Mouse (Mus musculus): ENCODE data around the gene Clec3b.
A peak's percentile ranks its signal among the peaks of the same experiment; 100 is the strongest.

Gene Clec3b

DNA sequence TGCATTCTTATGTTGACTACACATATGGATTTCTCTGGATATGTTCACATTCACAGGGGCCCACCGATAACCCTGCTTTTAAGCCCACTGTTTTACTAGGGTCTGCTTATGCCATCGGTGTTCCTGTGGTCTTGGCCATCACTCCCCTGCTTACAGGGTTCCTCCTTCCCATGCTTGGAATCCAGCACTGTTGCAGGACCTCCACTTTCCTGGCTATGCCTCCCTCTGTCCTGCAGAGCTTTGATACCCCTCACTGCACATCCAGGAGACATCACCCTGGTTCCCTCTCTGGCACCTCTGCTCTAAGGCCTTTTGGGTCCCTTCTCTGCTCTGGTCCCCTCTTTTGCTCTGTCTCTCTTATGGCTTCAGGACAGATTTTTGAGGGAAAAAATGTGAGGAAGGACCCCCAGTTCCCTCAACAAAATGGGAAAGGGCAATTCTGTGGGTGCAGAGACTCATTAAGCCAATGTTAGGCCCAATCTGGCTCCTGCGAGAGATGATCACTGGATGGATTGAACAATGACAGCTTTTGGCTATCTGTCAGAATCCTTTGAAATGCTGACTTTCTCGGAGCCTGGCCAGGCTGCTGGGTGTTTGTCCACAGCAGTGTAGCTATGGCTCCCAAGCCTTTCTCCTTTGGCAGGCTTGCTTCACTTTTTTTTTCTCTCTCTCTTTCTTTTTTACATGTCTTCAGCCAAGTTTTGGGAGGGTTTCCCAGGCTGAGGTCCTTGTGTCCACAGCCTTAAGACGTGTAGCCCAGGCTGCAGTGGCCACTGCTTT lies at the start of gene Clec3b:
Clec3b (plus strand) TSS at position 706 of the 780 bp plus-strand sequence.
- no peak for DNase-seq (ENCODE audit: low read depth)

DNA sequence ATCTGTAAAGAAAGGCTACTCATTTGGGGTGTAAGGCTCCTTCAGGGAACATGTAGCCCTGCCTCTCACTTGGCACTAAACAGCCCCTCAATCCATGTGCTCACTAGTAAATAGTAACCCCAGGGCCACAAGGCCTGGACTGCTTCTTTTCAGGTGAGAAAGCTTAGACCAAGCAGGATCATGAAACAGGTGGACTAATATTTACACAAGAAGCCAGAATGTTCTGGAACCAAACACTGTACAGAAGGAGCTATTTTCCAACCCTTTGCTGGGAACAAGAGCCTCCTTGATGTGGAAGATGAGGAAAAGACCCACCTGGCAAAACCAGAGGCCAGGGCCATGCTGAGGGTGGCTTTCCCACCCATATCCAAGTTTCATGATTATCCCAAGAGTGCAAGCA lies 47.3 kb upstream of the Clec3b start:
- no peak for DNase-seq (ENCODE audit: low read depth)

GRCm38 (mm10) chr9:123104362-123104761 lies 46.4 kb upstream of the Clec3b start:
- no peak for DNase-seq (ENCODE audit: low read depth)

DNA sequence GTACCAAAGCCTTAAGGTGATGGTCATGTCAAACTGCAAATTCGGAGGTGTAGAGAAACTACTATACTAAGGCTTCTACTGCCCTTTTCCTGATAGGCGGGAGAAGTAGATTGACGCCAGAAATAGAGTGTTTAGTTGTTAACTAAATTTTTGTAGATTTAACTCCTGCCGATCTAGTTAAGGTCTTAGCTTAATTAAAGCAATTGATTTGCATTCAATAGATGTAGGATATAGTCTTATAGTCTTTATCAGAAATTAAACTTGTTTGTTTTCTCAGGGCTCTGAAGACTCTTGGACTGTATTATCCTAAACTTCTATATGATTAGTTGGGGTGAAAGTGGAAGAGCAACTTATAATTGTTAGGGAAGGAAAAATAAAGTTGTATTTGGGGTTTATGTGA lies 43.6 kb upstream of the Clec3b start:
- DNase-seq (ENCODE audit: low read depth) = no peak

- no peak for DNase-seq (ENCODE audit: low read depth)
Measured at GRCm38 (mm10) chr9:123109188-123109587, 41.6 kb upstream of the Clec3b start.

DNA sequence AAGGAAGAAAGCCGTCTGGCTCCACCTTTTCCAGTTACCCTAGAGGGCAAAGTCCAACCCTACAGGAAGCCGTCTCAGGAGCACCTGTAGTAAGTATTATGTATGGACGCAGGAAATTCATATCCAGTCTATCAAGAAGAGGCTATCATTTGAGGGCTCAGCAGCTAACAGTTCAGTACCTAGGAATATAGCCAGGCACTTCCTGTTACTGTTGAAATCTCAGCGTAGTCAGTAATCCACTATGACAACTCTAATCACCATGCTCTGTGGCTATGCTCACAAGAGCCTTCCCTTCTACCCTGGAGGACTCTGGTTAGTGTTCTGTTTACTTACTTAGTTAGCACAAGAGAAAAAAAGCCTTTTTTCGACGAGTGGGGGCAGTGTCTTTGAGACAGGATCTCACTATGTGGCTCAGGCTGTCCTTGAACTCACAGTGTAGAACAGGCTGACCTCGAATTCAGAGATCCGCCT lies 39.0 kb upstream of the Clec3b start:
- no peak for DNase-seq (ENCODE audit: low read depth)

DNA sequence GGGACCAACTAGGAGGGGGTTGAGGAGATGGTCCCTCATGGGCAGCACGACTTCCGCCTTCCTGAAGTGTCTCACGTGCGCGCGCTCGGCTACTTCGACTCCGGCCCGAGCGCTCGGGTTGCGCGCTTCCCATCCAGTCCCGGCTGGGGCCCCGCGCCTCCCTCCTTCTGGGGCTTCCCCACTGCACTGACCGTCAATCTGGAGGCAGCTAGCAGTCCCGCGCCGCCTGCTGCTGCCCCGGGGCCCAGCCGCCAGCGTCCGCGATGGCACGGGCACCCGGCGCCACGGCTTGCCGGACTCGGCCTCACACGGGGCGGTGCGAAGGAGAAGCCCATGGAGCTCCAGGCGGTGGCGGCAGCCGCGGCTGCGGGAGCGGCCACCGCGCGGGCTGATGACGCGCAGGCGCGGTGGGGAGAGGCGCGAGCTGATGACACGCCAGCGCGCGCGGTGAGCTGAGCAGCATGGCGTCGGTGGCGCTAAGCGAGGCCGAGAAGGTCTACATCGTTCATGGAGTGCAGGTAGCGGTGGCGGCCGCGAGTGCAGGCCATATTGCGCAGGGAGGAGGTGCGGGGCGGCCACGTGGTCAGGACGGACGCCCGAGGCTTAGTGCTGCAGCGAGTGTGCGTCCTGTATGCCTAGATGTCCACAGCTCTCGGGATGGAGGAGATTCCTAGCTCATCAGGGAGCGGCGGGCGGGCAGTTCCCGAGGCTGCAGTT lies 37.8 kb upstream of the Clec3b start, which contains the start of the genes Zdhhc3 and Exosc7:
Zdhhc3 (minus strand) TSS at position 401 of the 717 bp plus-strand sequence.
Exosc7 (plus strand) TSS at position 411 of the 717 bp plus-strand sequence.
- peak; percentile 58 for DNase-seq (ENCODE audit: low read depth)

- no peak for DNase-seq (ENCODE audit: low read depth)
Measured at GRCm38 (mm10) chr9:123113931-123114330, 36.8 kb upstream of the Clec3b start.

DNA sequence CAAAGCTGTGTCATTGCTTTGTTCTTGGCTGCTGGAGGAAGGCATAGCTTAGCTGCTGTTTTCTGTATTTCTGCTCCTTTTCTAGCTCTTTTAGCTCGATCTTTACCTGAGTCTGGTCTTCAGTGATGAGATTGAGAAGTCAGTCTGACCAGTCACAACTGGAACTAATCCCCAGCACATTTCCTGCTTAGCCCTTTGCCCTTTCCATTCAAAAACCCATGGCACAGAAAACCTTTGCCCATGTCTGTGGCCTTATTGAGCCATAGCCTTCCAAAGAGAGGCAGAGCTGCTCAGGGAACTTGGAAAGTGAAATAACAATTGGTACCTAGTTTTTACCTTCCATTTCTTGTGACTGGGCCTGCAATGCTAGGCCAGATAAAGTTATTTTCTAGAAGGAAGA lies 35.2 kb upstream of the Clec3b start:
- DNase-seq (ENCODE audit: low read depth) = no peak

DNA sequence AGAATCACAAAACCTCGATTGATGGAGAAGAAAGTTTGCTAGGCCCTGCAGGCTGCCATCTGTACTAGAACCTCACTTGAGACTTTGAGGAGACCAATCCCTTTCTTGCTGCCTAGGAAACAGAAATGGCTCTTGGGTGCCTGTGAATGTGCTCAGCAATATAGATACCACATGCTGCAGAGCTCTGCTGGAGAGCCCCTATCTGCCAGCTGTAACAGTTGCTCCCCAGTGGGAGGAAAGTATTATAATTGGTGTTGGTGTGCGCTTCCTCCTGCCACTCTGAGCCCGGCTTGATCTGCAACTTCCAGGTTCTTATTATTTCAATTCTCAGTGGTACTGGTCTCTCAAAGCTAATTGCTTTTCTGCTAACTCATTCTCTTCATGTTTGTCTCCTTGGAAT lies 27.7 kb upstream of the Clec3b start:
- DNase-seq (ENCODE audit: low read depth) = no peak

- peak; percentile 56 for DNase-seq (ENCODE audit: low read depth)
Measured at GRCm38 (mm10) chr9:123123571-123124412, 27.0 kb upstream of the Clec3b start.

DNA sequence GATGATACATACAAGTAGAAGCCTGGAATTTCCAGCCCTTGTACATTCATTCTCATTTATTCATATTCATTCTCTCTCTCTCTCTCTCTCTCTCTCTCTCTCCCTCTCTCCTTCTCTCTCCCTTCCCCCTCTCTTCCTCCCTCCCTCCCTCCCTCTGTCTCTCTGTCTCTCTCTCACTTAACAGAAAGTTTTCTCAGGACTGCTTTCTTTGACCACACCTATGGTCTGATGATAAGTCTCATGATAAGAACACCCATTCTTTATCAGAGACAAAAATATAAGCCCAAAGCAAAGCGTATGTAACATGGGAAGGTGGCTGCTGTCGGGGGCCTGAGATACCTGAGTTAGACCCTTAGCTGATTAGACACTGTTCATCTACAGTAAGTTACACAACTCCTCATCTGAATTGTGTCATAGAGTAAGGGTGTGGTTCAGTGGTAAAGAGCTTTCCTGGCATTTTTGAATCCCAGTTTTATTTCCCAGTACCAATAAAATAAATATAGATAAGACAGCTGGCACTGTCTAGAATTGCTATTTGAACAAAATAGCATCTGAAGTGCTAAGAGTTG lies 26.2 kb upstream of the Clec3b start:
- no peak for DNase-seq (ENCODE audit: low read depth)

DNA sequence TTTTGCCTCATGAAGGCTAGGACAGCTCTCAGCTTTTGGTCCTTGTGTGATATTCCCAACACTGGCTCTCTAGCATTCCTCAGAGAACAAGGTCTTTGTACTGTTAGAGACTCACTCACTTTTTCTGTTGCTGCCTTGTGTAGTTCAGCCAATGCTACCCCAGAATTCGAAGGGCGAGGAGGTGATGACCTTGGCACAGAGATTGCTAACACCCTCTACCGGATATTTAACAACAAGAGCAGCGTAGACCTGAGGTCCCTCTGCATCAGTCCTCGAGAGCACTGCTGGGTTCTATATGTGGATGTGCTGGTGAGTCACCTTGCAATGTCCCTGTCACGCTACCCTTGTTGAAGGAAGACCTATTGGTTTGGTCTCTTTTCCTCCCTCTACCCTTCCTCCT lies 23.1 kb upstream of the Clec3b start:
- no peak for DNase-seq (ENCODE audit: low read depth)

- DNase-seq (ENCODE audit: low read depth) = no peak
Measured at GRCm38 (mm10) chr9:123132994-123133393, 17.8 kb upstream of the Clec3b start.

DNA sequence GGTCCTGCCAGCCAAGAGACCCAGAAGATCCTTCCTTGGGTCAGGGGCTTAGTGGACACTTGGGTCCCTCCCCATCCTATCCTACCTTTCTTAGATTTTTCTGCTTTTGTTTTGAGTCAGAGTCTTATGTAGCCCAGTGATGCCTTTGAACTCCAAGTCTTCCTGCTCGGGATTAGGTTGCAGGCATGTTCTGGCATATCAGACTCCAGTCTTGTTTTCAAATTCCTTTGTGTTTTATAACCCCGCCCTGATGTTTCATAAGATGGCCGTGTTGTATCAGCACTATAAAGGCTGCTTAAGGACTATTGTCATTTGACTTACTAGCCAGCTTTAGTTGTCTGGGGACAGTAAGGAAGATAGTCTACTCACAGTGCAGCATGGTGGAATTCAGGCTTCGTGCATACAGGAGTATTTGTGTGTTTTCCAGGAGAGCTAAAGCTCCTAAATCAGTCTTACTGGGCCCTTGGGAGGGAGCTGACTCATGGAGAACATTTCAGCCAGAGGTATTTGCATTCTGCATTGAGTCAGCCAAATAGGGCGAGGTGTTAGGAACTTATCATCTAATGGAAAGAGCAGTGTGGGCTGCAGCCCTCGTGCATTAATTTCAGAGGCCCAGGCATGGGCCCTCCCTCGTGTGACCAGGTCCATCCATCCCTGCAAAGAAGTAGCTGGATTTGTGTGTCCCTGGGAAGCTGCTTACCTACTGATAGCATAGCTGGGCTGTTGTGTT lies 13.6 kb upstream of the Clec3b start:
- no peak for DNase-seq (ENCODE audit: low read depth)

GRCm38 (mm10) chr9:123138891-123139474 lies 11.8 kb upstream of the Clec3b start:
- DNase-seq (ENCODE audit: low read depth) = peak; percentile 65

DNA sequence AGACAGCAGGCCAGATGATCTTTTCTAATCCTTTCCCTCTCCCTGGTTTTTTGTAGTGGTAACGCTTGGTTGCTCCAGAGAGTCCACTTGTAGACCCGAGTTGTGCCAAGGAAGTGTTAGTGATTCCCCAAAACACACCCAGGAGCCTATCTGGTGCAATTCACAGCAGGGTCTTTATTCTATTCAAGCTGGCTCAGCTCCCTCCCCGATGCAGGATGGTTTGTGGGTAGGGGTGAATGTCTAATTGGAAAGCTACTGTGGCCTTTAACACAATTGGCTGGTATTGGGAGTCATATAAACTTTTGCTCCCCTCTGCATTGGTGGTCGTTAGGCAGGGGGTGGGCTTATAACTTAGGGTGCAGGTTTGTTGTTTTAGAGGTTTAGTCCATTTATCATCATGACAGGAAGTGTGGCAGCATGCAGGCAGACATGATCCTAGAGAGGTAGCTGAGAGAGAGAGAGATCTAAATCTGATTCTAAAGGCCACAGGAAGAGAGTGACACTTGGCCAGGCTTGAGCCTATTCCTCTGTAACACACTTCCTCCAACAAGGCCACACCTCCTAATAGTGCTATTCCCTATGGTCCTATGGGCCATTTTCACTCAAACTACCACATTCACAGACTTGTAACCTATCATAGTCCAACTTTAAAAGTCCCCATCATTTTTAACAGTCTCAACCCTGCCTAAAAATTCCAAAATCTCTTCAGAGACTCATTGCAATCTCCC lies 10.7 kb upstream of the Clec3b start:
- DNase-seq (ENCODE audit: low read depth) = no peak

DNA sequence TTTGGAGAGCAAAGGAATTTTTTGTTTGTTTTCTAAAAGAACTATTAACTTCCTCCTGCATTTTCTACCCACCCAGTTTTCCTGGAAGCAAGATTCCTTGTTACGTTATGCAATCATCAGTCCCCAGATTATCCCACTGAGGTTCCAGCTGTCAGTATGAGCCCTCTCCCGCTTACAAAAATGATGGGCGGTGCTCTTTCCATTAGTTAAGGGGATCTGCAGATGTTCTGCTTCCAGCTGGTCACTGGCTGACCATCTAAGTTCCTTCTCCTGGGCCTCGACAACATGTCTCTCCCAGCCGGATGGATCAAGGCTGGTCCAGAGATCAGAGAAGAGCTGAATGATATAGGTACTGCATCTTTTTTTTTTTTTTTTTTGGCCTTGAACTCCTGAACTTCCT lies 2.3 kb upstream of the Clec3b start:
- no peak for DNase-seq (ENCODE audit: low read depth)

- no peak for DNase-seq (ENCODE audit: low read depth)
Measured at GRCm38 (mm10) chr9:123151561-123151960, 815 bp downstream of the Clec3b start.

- no peak for DNase-seq (ENCODE audit: low read depth)
Measured at GRCm38 (mm10) chr9:123152026-123152425, 1.3 kb downstream of the Clec3b start.

All from fibroblast of lung, adult 2 months (primary cell).